Mouse (Mus musculus): ENCODE results near the gene Tas2r124. TPM values are rescaled to one million over a fixed set of nuclear protein-coding genes. Genes with fewer than 3 reads are reported as not detected.

Gene Tas2r124
- polyA plus RNA-seq (2014; fragmentation: Nextera tagmentation; extraction: Ambion mirVana), result not detected in 2 replicates

DNA sequence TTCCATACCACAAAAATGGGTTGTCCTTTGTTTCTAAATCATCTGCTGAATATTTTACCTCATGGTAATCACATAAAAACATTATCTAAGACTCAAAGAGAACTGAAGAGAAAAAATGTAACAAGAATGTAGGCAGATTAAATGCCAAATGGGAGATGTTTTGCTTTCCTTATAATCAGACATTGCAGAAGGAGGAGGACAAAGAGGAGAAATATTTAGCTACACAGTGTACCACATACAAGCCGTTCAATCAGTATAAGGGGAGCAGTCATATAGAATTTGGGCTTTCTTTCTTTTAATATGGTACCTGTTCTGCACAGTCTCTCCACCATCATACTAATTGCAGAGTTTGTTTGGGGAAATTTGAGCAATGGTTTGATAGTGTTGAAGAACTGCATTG is at the start of gene Tas2r124:
Gene Tas2r124 (plus strand): TSS at position 301 of the 400 bp plus-strand sequence.
- no peak for ATAC-seq (ENCODE audit: insufficient number of reproducible peaks, insufficient read depth, low FRiP score, low read depth)
- no peak within 1 kb of the TSS for H3K4me2 ChIP-seq (replicated peaks; ENCODE audit: low read depth, low read length)
- no peak within 1 kb of the TSS for H3K27ac ChIP-seq (ENCODE audit: low read length)
- no peak within 1 kb of the TSS for H3K4me3 ChIP-seq (ENCODE audit: low read depth, low read length)
- H3K27me3 ChIP-seq (ENCODE audit: control insufficient read depth, insufficient read depth, low read length), result no peaks in the 10 kb centered on the region
- no peaks in the 10 kb centered on the region for H3K4me1 ChIP-seq (ENCODE audit: control insufficient read depth, insufficient read depth, low read length)
- H3K36me3 ChIP-seq (ENCODE audit: control insufficient read depth, insufficient read depth, low read length), result no peaks in the 10 kb centered on the region
- H3K9ac ChIP-seq (replicated peaks; ENCODE audit: low read depth, low read length), result no peak within 1 kb of the TSS
- no peaks in the 10 kb centered on the region for H3K9me3 ChIP-seq (ENCODE audit: control insufficient read depth, low read depth, low read length)
- 85% methylated on average over 1 of the region's 1 CpGs for WGBS

DNA sequence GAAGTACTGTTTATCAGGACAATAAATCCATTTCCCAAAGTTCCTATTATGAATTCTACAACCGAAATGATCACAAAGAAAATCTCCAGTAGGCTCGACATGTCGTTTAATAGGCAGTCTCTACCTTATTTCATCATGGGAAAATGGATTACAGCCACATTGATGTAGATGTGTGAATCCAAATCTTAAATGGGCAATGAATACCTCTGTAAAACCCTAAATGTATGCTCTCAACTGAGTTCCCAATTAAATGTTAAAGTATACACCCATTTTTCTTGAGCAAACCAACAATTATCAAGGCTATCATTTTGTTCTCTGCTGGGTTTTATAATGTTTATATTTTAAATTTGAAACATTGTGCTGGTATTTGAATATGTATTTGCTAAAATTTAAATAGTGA is 42.7 kb upstream of the Tas2r124 start, which contains the start of gene Tas2r122:
Gene Tas2r122 (minus strand): TSS at position 101 of the 400 bp plus-strand sequence.
- ATAC-seq (ENCODE audit: insufficient number of reproducible peaks, insufficient read depth, low FRiP score, low read depth), result no peak
- no peak within 1 kb of the TSS for H3K4me2 ChIP-seq (replicated peaks; ENCODE audit: low read depth, low read length)
- WGBS, result 84% methylated on average over 3 of the region's 3 CpGs
- H3K4me1 ChIP-seq (ENCODE audit: control insufficient read depth, insufficient read depth, low read length), result no peaks in the 10 kb centered on the region
- H3K9ac ChIP-seq (replicated peaks; ENCODE audit: low read depth, low read length), result no peak within 1 kb of the TSS
- H3K27ac ChIP-seq (ENCODE audit: low read length), result no peak within 1 kb of the TSS
- no peaks in the 10 kb centered on the region for H3K27me3 ChIP-seq (ENCODE audit: control insufficient read depth, insufficient read depth, low read length)
- H3K4me3 ChIP-seq (ENCODE audit: low read depth, low read length), result no peak within 1 kb of the TSS
- H3K36me3 ChIP-seq (ENCODE audit: control insufficient read depth, insufficient read depth, low read length), result no peaks in the 10 kb centered on the region
- H3K9me3 ChIP-seq (ENCODE audit: control insufficient read depth, low read depth, low read length), result no peaks in the 10 kb centered on the region

DNA sequence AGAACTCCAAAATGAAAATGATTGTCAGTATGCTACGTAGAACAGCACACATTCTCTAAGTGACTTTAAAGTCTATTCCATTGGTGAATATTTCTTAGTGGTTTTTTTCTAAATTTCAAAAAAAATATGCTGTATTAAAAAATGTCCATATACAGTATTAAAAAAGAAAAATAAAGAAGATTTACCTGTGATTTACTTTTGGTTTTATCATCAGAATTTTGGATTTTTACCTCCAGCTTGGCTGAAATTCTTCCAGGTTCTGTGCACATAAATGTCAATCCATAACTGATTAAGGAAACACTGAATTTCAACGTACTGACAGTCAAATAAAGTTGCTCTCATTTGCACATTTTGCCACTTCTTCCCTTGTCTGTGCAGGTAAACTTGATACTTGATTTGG is 16.6 kb upstream of the Tas2r124 start, which contains the start of gene Tas2r115:
Gene Tas2r115 (minus strand): TSS at position 101 of the 400 bp plus-strand sequence.
- Histone ChIP-seq H3K4me2 (replicated peaks; ENCODE audit: low read depth, low read length) (no peak within 1 kb of the TSS), H3K4me3 (ENCODE audit: low read depth, low read length) (no peak within 1 kb of the TSS), H3K9ac (replicated peaks; ENCODE audit: low read depth, low read length) (no peak within 1 kb of the TSS), H3K36me3 (ENCODE audit: control insufficient read depth, insufficient read depth, low read length) (no peaks in the 10 kb centered on the region), H3K4me1 (ENCODE audit: control insufficient read depth, insufficient read depth, low read length) (no peaks in the 10 kb centered on the region), H3K27me3 (ENCODE audit: control insufficient read depth, insufficient read depth, low read length) (no peaks in the 10 kb centered on the region), H3K9me3 (ENCODE audit: control insufficient read depth, low read depth, low read length) (no peaks in the 10 kb centered on the region), H3K27ac (ENCODE audit: low read length) (no peak within 1 kb of the TSS)
- WGBS, result 72% methylated on average over 2 of the region's 2 CpGs
- ATAC-seq (ENCODE audit: insufficient number of reproducible peaks, insufficient read depth, low FRiP score, low read depth), result no peak

DNA sequence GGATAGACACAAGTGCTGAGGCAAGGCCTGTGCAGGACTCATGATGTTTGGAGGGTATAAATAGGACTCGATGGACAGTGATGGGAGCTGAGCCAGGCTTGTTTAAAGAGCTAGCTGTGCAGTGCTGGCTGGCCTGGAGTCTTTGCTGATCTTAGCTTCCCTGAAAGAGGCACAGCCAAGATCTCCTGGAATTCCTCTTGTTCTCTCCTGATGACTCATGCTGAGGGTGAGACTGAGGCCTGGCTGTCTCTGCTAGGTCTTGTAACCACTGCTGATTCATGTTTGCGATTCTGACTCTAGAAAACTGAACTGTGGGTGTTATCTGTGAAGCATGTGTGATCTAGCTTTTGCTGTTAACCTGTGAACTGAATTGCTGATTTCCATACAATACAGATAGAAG is 4.3 kb upstream of the Tas2r124 start:
- Histone ChIP-seq H3K9ac (replicated peaks; ENCODE audit: low read depth, low read length) (no peak overlapping the region), H3K36me3 (ENCODE audit: control insufficient read depth, insufficient read depth, low read length) (no peaks in the 10 kb centered on the region), H3K27ac (ENCODE audit: low read length) (no peak overlapping the region), H3K9me3 (ENCODE audit: control insufficient read depth, low read depth, low read length) (no peaks in the 10 kb centered on the region), H3K4me1 (ENCODE audit: control insufficient read depth, insufficient read depth, low read length) (no peaks in the 10 kb centered on the region), H3K4me2 (replicated peaks; ENCODE audit: low read depth, low read length) (no peak overlapping the region), H3K27me3 (ENCODE audit: control insufficient read depth, insufficient read depth, low read length) (no peaks in the 10 kb centered on the region), H3K4me3 (ENCODE audit: low read depth, low read length) (no peak overlapping the region)
- 76% methylated on average over 2 of the region's 2 CpGs for WGBS
- no peak for ATAC-seq (ENCODE audit: insufficient number of reproducible peaks, insufficient read depth, low FRiP score, low read depth)

DNA sequence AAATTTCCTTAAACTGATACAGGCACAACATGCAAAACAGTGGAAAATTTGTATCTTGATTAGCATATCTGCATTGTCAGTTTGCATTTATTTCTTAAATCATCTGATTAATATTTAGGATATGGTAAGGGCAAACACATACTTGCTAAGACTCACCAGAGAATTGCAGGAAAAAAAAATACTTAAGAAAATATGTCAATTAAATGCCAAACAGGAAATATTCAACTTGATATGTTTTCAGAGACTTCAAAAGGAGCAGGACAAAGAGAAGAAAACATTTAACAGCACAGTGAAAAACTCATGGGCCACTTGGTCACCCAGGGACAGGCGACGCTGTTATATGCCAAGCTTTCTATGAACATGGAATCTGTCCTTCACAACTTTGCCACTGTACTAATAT is 7.3 kb downstream of the Tas2r124 start, which contains the start of gene Tas2r102:
Gene Tas2r102 (plus strand): TSS at position 301 of the 400 bp plus-strand sequence.
- Histone ChIP-seq H3K4me3 (ENCODE audit: low read depth, low read length) (no peak within 1 kb of the TSS), H3K4me2 (replicated peaks; ENCODE audit: low read depth, low read length) (no peak within 1 kb of the TSS), H3K27ac (ENCODE audit: low read length) (no peak within 1 kb of the TSS), H3K36me3 (ENCODE audit: control insufficient read depth, insufficient read depth, low read length) (no peaks in the 10 kb centered on the region), H3K9ac (replicated peaks; ENCODE audit: low read depth, low read length) (no peak within 1 kb of the TSS), H3K27me3 (ENCODE audit: control insufficient read depth, insufficient read depth, low read length) (no peaks in the 10 kb centered on the region), H3K4me1 (ENCODE audit: control insufficient read depth, insufficient read depth, low read length) (no peaks in the 10 kb centered on the region), H3K9me3 (ENCODE audit: control insufficient read depth, low read depth, low read length) (no peaks in the 10 kb centered on the region)
- no peak for ATAC-seq (ENCODE audit: insufficient number of reproducible peaks, insufficient read depth, low FRiP score, low read depth)
- 95% methylated on average over 2 of the region's 2 CpGs for WGBS

DNA sequence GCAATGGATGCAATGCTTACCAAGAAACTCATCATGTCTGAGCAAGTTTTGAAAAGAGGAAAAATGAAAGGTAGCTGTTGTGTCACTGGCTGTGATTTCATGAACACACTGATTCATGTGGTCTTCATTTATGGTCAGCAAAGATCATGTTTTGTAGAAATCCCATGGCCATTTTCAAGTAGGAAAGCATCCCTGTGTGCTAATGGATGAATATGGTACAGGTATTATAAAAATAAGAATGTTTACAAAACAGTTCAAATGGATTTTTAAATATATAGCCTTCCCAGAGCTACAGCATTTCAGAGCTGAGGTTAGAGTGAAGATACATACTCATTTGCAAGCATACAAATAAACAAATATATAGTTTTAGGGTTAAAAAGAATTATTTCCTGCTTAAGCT is 23.5 kb downstream of the Tas2r124 start, which contains the start of gene Tas2r136:
Gene Tas2r136 (minus strand): TSS at position 101 of the 400 bp plus-strand sequence.
- Histone ChIP-seq H3K9ac (replicated peaks; ENCODE audit: low read depth, low read length) (no peak within 1 kb of the TSS), H3K27ac (ENCODE audit: low read length) (no peak within 1 kb of the TSS), H3K36me3 (ENCODE audit: control insufficient read depth, insufficient read depth, low read length) (no peaks in the 10 kb centered on the region), H3K4me3 (ENCODE audit: low read depth, low read length) (no peak within 1 kb of the TSS), H3K4me2 (replicated peaks; ENCODE audit: low read depth, low read length) (no peak within 1 kb of the TSS), H3K27me3 (ENCODE audit: control insufficient read depth, insufficient read depth, low read length) (no peaks in the 10 kb centered on the region), H3K9me3 (ENCODE audit: control insufficient read depth, low read depth, low read length) (no peaks in the 10 kb centered on the region), H3K4me1 (ENCODE audit: control insufficient read depth, insufficient read depth, low read length) (no peaks in the 10 kb centered on the region)
- ATAC-seq (ENCODE audit: insufficient number of reproducible peaks, insufficient read depth, low FRiP score, low read depth), result no peak

DNA sequence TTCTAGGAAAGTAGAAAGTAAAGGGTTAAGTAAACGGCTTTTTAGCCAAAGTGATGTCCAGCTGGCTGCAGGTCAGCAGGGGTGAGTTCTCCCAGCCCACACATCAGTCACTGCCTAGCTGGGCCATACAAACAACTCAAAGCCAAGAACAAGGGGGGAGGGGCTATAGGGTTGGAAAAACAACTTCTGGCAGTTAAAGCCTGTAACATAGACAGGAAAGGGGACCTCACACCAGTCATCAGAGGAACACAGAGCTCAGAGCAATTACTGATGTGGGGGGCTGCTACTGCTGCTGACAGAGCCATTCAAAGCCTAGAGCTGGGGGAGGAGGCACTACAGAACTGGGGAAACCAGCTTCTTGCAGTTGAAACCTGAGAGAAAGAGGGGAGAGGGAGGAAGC is 40.9 kb downstream of the Tas2r124 start:
- H3K36me3 ChIP-seq (ENCODE audit: control insufficient read depth, insufficient read depth, low read length), result no peaks in the 10 kb centered on the region
- H3K4me1 ChIP-seq (ENCODE audit: control insufficient read depth, insufficient read depth, low read length), result no peaks in the 10 kb centered on the region
- H3K4me3 ChIP-seq (ENCODE audit: low read depth, low read length), result no peak overlapping the region
- peaks cover 4% of the 10 kb centered on the region; the same call in 1 of the 2 replicates for H3K9me3 ChIP-seq (ENCODE audit: control insufficient read depth, low read depth, low read length)
- ATAC-seq (ENCODE audit: insufficient number of reproducible peaks, insufficient read depth, low FRiP score, low read depth), result peak; percentile 58; the same call in 1 of the 2 replicates
- 13% methylated on average over 1 of the region's 1 CpGs for WGBS
- H3K4me2 ChIP-seq (replicated peaks; ENCODE audit: low read depth, low read length), result no peak overlapping the region
- no peak overlapping the region for H3K9ac ChIP-seq (replicated peaks; ENCODE audit: low read depth, low read length)
- no peaks in the 10 kb centered on the region for H3K27me3 ChIP-seq (ENCODE audit: control insufficient read depth, insufficient read depth, low read length)
- no peak overlapping the region for H3K27ac ChIP-seq (ENCODE audit: low read length)

DNA sequence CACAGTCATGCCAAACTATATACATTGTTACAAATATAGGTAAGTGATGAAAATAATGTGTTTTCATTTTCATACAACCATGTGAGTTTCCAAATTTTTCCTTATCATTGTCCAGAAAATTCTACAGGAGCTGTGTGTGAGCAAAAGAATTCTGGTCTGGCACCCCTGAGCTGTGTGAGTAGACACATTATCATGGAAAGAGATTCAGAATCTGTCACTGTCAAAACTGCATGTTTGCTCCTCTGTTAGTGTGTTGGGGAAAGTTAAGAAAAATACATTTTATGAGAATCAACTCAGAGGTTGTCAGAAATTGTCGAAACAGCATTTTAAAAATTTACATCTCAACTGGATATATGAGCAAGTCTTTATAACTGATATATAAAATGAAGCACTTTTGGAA is 48.0 kb downstream of the Tas2r124 start, which contains the start of gene Tas2r117:
Gene Tas2r117 (plus strand): TSS at position 301 of the 400 bp plus-strand sequence.
- Histone ChIP-seq H3K27ac (ENCODE audit: low read length) (no peak within 1 kb of the TSS), H3K4me2 (replicated peaks; ENCODE audit: low read depth, low read length) (no peak within 1 kb of the TSS), H3K4me3 (ENCODE audit: low read depth, low read length) (no peak within 1 kb of the TSS), H3K4me1 (ENCODE audit: control insufficient read depth, insufficient read depth, low read length) (no peaks in the 10 kb centered on the region), H3K36me3 (ENCODE audit: control insufficient read depth, insufficient read depth, low read length) (no peaks in the 10 kb centered on the region), H3K27me3 (ENCODE audit: control insufficient read depth, insufficient read depth, low read length) (no peaks in the 10 kb centered on the region), H3K9me3 (ENCODE audit: control insufficient read depth, low read depth, low read length) (no peaks in the 10 kb centered on the region), H3K9ac (replicated peaks; ENCODE audit: low read depth, low read length) (no peak within 1 kb of the TSS)
- no peak for ATAC-seq (ENCODE audit: insufficient number of reproducible peaks, insufficient read depth, low FRiP score, low read depth)
- 80% methylated on average over 1 of the region's 1 CpGs for WGBS
